Mouse (Mus musculus): ENCODE results near the gene Tuba3a. TPM values are rescaled to one million over a fixed set of nuclear protein-coding genes. Genes with fewer than 3 reads are reported as not detected.

Tuba3a gene
- polyA plus RNA-seq, 1 experiment from 2014 or later, result not detected

GRCm38 (mm10) chr6:125321114-125321855 lies 35.4 kb upstream of the Tuba3a start:
- H3K9me3 ChIP-seq (replicated peaks; ENCODE audit: control insufficient read depth, low read length), result no peaks in the 10 kb centered on the region
- no peak overlapping the region for H3K27ac ChIP-seq (ENCODE audit: low read length)
- H3K4me1 ChIP-seq (ENCODE audit: control insufficient read depth, insufficient read depth, low read length), result peaks cover 17% of the 10 kb centered on the region
- H3K36me3 ChIP-seq (ENCODE audit: control insufficient read depth, insufficient read depth), result no peaks in the 10 kb centered on the region
- H3K4me2 ChIP-seq (ENCODE audit: low read depth, low read length), result peak overlapping the region; percentile 36
- no peak overlapping the region for H3K9ac ChIP-seq (ENCODE audit: low read length)
- H3K27me3 ChIP-seq (ENCODE audit: control insufficient read depth, insufficient read depth, low read length), result peaks cover 28% of the 10 kb centered on the region
- WGBS, result 11% methylated on average over 26 of the region's 26 CpGs
- H3K4me3 ChIP-seq (ENCODE audit: low read length), result peak overlapping the region; percentile 18
- no peak; the same call in 1 of the 2 replicates for ATAC-seq (replicated peaks; ENCODE audit: extremely low read depth, insufficient read depth, low FRiP score)

GRCm38 (mm10) chr6:125320323-125320722 lies 34.5 kb upstream of the Tuba3a start, which contains the start of gene Scnn1a:
TSS of gene Scnn1a (plus strand) at chr6:125320659.
- Histone ChIP-seq H3K4me1 (ENCODE audit: control insufficient read depth, insufficient read depth, low read length) (peaks cover 15% of the 10 kb centered on the region), H3K4me3 (ENCODE audit: low read length) (no peak within 1 kb of the TSS), H3K9me3 (replicated peaks; ENCODE audit: control insufficient read depth, low read length) (no peaks in the 10 kb centered on the region), H3K27me3 (ENCODE audit: control insufficient read depth, insufficient read depth, low read length) (peaks cover 28% of the 10 kb centered on the region), H3K36me3 (ENCODE audit: control insufficient read depth, insufficient read depth) (no peaks in the 10 kb centered on the region), H3K27ac (ENCODE audit: low read length) (no peak within 1 kb of the TSS), H3K9ac (ENCODE audit: low read length) (no peak within 1 kb of the TSS), H3K4me2 (ENCODE audit: low read depth, low read length) (peak within 1 kb of the TSS; percentile 36; the same call in 1 of the 2 replicates)
- WGBS, result 83% methylated on average over 1 of the region's 1 CpGs
- no peak for ATAC-seq (replicated peaks; ENCODE audit: extremely low read depth, insufficient read depth, low FRiP score)

GRCm38 (mm10) chr6:125319919-125320296 lies 34.1 kb upstream of the Tuba3a start:
- Histone ChIP-seq H3K9ac (ENCODE audit: low read length) (no peak overlapping the region), H3K4me1 (ENCODE audit: control insufficient read depth, insufficient read depth, low read length) (peaks cover 14% of the 10 kb centered on the region), H3K4me3 (ENCODE audit: low read length) (no peak overlapping the region), H3K9me3 (replicated peaks; ENCODE audit: control insufficient read depth, low read length) (no peaks in the 10 kb centered on the region), H3K4me2 (ENCODE audit: low read depth, low read length) (no peak overlapping the region), H3K36me3 (ENCODE audit: control insufficient read depth, insufficient read depth) (no peaks in the 10 kb centered on the region), H3K27ac (ENCODE audit: low read length) (no peak overlapping the region), H3K27me3 (ENCODE audit: control insufficient read depth, insufficient read depth, low read length) (peaks cover 28% of the 10 kb centered on the region)
- no peak for ATAC-seq (replicated peaks; ENCODE audit: extremely low read depth, insufficient read depth, low FRiP score)

GRCm38 (mm10) chr6:125318981-125319918 lies 33.4 kb upstream of the Tuba3a start:
- Histone ChIP-seq H3K4me1 (ENCODE audit: control insufficient read depth, insufficient read depth, low read length) (peaks cover 15% of the 10 kb centered on the region), H3K9ac (ENCODE audit: low read length) (no peak overlapping the region), H3K27me3 (ENCODE audit: control insufficient read depth, insufficient read depth, low read length) (peaks cover 28% of the 10 kb centered on the region), H3K4me2 (ENCODE audit: low read depth, low read length) (no peak overlapping the region), H3K9me3 (replicated peaks; ENCODE audit: control insufficient read depth, low read length) (no peaks in the 10 kb centered on the region), H3K27ac (ENCODE audit: low read length) (no peak overlapping the region), H3K4me3 (ENCODE audit: low read length) (no peak overlapping the region), H3K36me3 (ENCODE audit: control insufficient read depth, insufficient read depth) (no peaks in the 10 kb centered on the region)
- 65% methylated on average over 15 of the region's 15 CpGs for WGBS
- ATAC-seq (replicated peaks; ENCODE audit: extremely low read depth, insufficient read depth, low FRiP score), result no peak

GRCm38 (mm10) chr6:125317077-125317476 lies 31.2 kb upstream of the Tuba3a start:
- Histone ChIP-seq H3K4me2 (ENCODE audit: low read depth, low read length) (no peak overlapping the region), H3K9me3 (replicated peaks; ENCODE audit: control insufficient read depth, low read length) (no peaks in the 10 kb centered on the region), H3K27ac (ENCODE audit: low read length) (no peak overlapping the region), H3K4me3 (ENCODE audit: low read length) (no peak overlapping the region), H3K27me3 (ENCODE audit: control insufficient read depth, insufficient read depth, low read length) (peaks cover 19% of the 10 kb centered on the region), H3K4me1 (ENCODE audit: control insufficient read depth, insufficient read depth, low read length) (peaks cover 27% of the 10 kb centered on the region), H3K9ac (ENCODE audit: low read length) (no peak overlapping the region), H3K36me3 (ENCODE audit: control insufficient read depth, insufficient read depth) (peaks cover 1% of the 10 kb centered on the region; the same call in 1 of the 2 replicates)
- whole genome bisulfite sequencing, result 21% methylated on average over 7 of the region's 7 CpGs
- no peak for ATAC-seq (replicated peaks; ENCODE audit: extremely low read depth, insufficient read depth, low FRiP score)

GRCm38 (mm10) chr6:125314746-125315145 lies 28.9 kb upstream of the Tuba3a start:
- ATAC-seq (replicated peaks; ENCODE audit: extremely low read depth, insufficient read depth, low FRiP score), result no peak
- Histone ChIP-seq H3K27me3 (ENCODE audit: control insufficient read depth, insufficient read depth, low read length) (no peaks in the 10 kb centered on the region), H3K9ac (ENCODE audit: low read length) (no peak overlapping the region), H3K4me2 (ENCODE audit: low read depth, low read length) (no peak overlapping the region), H3K4me3 (ENCODE audit: low read length) (no peak overlapping the region), H3K4me1 (ENCODE audit: control insufficient read depth, insufficient read depth, low read length) (peaks cover 26% of the 10 kb centered on the region), H3K27ac (ENCODE audit: low read length) (no peak overlapping the region; the same call in 1 of the 2 replicates), H3K9me3 (replicated peaks; ENCODE audit: control insufficient read depth, low read length) (no peaks in the 10 kb centered on the region), H3K36me3 (ENCODE audit: control insufficient read depth, insufficient read depth) (peaks cover 10% of the 10 kb centered on the region; the same call in 1 of the 2 replicates)
- WGBS, result 83% methylated on average over 6 of the region's 6 CpGs

GRCm38 (mm10) chr6:125314231-125314563 lies 28.4 kb upstream of the Tuba3a start:
- Histone ChIP-seq H3K4me1 (ENCODE audit: control insufficient read depth, insufficient read depth, low read length) (peaks cover 26% of the 10 kb centered on the region), H3K27me3 (ENCODE audit: control insufficient read depth, insufficient read depth, low read length) (no peaks in the 10 kb centered on the region), H3K27ac (ENCODE audit: low read length) (peak overlapping the region; percentile 84), H3K4me2 (ENCODE audit: low read depth, low read length) (peak overlapping the region; percentile 80), H3K4me3 (ENCODE audit: low read length) (peak overlapping the region; percentile 70), H3K36me3 (ENCODE audit: control insufficient read depth, insufficient read depth) (peaks cover 13% of the 10 kb centered on the region; the same call in 1 of the 2 replicates), H3K9me3 (replicated peaks; ENCODE audit: control insufficient read depth, low read length) (no peaks in the 10 kb centered on the region), H3K9ac (ENCODE audit: low read length) (peak overlapping the region; percentile 95)
- peak; percentile 14; the same call in 1 of the 2 replicates for ATAC-seq (replicated peaks; ENCODE audit: extremely low read depth, insufficient read depth, low FRiP score)
- WGBS, result 64% methylated on average over 7 of the region's 7 CpGs

GRCm38 (mm10) chr6:125313546-125314230 lies 27.8 kb upstream of the Tuba3a start, which contains the start of gene Ltbr:
TSS of gene Ltbr (minus strand) at chr6:125313885.
- peak within 1 kb of the TSS; percentile 80 for H3K4me2 ChIP-seq (ENCODE audit: low read depth, low read length)
- peak; percentile 93 for ATAC-seq (replicated peaks; ENCODE audit: extremely low read depth, insufficient read depth, low FRiP score)
- 2% methylated on average over 43 of the region's 46 CpGs for WGBS

More at GRCm38 (mm10) chr6:125313546-125314230, 27.8 kb upstream of the Tuba3a start, which contains the start of gene Ltbr:
- H3K36me3 ChIP-seq (ENCODE audit: control insufficient read depth, insufficient read depth), result peaks cover 15% of the 10 kb centered on the region
- no peaks in the 10 kb centered on the region for H3K27me3 ChIP-seq (ENCODE audit: control insufficient read depth, insufficient read depth, low read length)
- peak within 1 kb of the TSS; percentile 70 for H3K4me3 ChIP-seq (ENCODE audit: low read length)
- H3K4me1 ChIP-seq (ENCODE audit: control insufficient read depth, insufficient read depth, low read length), result peaks cover 28% of the 10 kb centered on the region
- H3K27ac ChIP-seq (ENCODE audit: low read length), result peak within 1 kb of the TSS; percentile 84
- H3K9ac ChIP-seq (ENCODE audit: low read length), result peak within 1 kb of the TSS; percentile 95
- H3K9me3 ChIP-seq (replicated peaks; ENCODE audit: control insufficient read depth, low read length), result no peaks in the 10 kb centered on the region

Measured in heart, embryonic 16.5 days (tissue).